Mouse (Mus musculus) bone marrow, adult 2 months (tissue): ENCODE measurements around the gene Rpap3. TPM values are rescaled to one million over a fixed set of nuclear protein-coding genes. Genes with fewer than 3 reads are reported as not detected.

Experiments
- H3K27ac ChIP-seq: fragments of 200-500 bp; 2 replicates; pipeline ENCODE4 v1.5.1; 2012; ENCODE audit warnings: low read depth, mild to moderate bottlenecking, control low read depth, inconsistent platforms, low read length; ENCODE audit not compliant: control insufficient read depth, poor library complexity, insufficient read depth
- H3K4me1 ChIP-seq: fragments of 200-500 bp; 2 replicates; pipeline ENCODE4 v1.6.1; 2011; ENCODE audit warnings: low read length; ENCODE audit not compliant: control insufficient read depth, insufficient read depth
- H3K4me3 ChIP-seq: fragments of 200-500 bp; replicated peaks from 2 replicates; pipeline ENCODE3; 2011; ENCODE audit warnings: mild to moderate bottlenecking, low read depth, low read length, control low read depth; ENCODE audit not compliant: control insufficient read depth
- CTCF ChIP-seq: fragments of 200-500 bp; IDR thresholded peaks from 2 replicates; pipeline ENCODE4 v1.5.1; 2011; ENCODE audit warnings: low read length, control low read depth; ENCODE audit not compliant: control insufficient read depth, insufficient read depth
- POLR2A ChIP-seq: fragments of 200-500 bp; IDR thresholded peaks from 2 replicates; pipeline ENCODE4 v1.6.1; 2011; ENCODE audit warnings: low read depth, mild to moderate bottlenecking, control low read depth, low read length, borderline replicate concordance; ENCODE audit not compliant: control insufficient read depth
- WGBS: fragments of 180-500 bp; shearing (Covaris S2); methylation state at CpG from one replicate; pipeline ENCODE4 v1.1.7; 2018; 5-methylcytosine and 5-hydroxymethylcytosine counted together
- polyA plus RNA-seq: library from polyadenylated mRNA; stranded (reverse); fragments of >200 nt; gene quantifications from 2 replicates; pipeline ENCODE4 v1.2.4, GENCODE M21; 2011; ENCODE audit warnings: low replicate concordance; ENCODE audit not compliant: missing spikeins, insufficient read depth, insufficient read length

Gene Rpap3
- polyA plus RNA-seq, 1 experiment, result 13.5 TPM

DNA sequence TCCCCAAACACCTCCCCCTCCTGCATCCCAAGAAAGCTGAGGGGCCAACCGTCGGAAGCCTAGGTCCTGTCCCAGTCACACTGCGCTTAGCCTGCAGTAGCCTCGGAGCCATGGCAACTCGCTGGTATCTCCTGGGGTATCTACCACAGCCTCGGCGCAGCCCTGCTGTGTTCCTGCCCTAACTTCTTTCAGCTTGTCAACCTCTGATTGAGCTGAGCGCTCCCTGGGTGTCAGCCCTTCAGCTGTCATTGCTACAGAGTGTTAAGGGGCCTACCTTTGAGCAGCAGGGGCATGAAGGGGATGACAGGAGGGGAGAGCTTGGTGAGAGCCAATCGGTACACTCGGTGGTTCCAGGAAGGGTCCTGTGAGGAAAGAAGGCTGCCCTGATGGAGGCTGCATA is 42.7 kb upstream of the Rpap3 start:
- TF ChIP-seq POLR2A (no peak), CTCF (no peak)
- Histone ChIP-seq H3K4me3 (no peak overlapping the region), H3K4me1 (peaks cover 11% of the 10 kb centered on the region), H3K27ac (no peak overlapping the region)
- 47% methylated on average over 10 of the region's 10 CpGs for WGBS

DNA sequence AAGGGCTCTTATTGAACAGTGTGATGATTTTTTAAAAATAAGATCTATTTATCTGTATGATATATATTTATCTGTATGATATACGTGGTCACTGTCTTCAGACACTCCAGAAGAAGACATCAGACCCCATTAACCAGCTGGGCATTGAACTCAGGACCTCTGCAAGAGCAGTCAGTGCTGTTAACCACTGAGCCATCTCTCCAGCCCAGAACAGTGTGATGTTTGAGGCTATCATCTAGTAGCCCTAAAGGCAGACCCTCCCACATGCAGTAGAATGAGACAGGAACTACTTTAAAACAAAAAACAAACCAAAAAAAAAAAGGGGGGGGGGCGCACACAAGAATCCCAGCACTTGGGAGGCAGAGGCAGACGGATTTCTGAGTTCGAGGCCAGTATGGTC is 41.9 kb upstream of the Rpap3 start:
- Histone ChIP-seq H3K27ac (no peak overlapping the region), H3K4me1 (peaks cover 13% of the 10 kb centered on the region), H3K4me3 (no peak overlapping the region)
- WGBS, result 85% methylated on average over 4 of the region's 4 CpGs
- TF ChIP-seq POLR2A (no peak), CTCF (no peak)

DNA sequence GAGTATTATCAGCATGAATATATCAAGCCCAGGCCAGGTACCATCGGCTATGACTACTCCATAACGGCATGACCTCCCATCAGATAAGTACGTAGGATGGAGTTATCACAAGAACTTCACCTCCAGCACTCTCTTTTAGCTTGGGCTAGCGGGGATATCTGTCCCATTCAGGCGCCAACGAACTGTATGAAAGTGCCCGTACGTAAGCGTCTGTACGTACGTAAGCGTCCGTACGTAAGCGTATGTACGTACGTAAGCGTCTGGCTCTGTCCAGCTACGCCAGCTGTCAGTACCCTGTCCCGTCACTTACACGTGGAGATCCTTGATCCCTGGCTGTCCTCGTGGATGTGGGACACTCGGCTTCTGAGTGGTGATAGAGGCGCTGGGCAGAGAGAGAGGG is 41.1 kb upstream of the Rpap3 start:
- H3K27ac ChIP-seq, result no peak overlapping the region
- TF ChIP-seq POLR2A, result no peak
- no peak for TF ChIP-seq CTCF
- WGBS, result 70% methylated on average over 24 of the region's 24 CpGs
- peaks cover 15% of the 10 kb centered on the region for H3K4me1 ChIP-seq
- no peak overlapping the region for H3K4me3 ChIP-seq

DNA sequence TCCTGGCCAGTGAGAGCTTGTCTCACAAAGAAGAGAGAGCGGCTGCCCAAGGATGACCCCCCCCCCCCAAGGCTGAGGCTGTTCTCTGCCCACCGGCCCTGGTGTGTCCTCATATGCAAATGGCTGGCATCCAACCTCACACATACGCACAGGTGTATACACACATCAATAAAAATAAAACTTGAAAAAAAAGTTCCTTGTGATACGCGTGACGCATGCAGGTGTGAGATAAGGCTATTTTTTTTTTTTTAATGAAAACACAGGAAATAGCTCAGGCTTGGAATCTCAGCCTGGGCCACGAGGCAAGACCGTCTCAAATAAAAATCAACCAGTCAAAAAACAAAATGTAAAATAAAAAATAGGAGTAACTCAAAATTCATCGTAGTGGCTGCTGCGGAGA is 40.7 kb upstream of the Rpap3 start:
- no peak for TF ChIP-seq CTCF
- no peak for TF ChIP-seq POLR2A
- Histone ChIP-seq H3K4me3 (no peak overlapping the region), H3K27ac (no peak overlapping the region), H3K4me1 (peaks cover 15% of the 10 kb centered on the region)
- 71% methylated on average over 10 of the region's 10 CpGs for WGBS

DNA sequence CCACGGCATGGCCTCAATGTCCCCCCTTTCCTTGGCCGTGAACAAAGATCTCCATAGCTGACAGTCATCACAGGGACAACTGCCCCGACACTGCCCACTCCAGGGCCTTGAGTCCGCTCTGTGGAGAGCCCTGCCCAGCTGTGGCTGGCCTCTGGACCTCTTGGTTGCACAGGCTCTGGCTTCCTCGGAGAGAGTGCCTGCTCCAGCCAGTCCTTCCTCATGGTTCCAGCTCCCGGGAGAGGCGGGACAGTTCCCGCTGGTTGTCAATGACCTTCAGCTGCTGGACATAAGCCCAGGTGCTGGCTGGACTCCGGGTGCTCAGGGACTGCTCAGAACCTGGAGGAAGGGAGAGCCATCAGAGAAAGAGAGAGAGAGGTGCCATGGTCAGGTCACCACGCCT is 39.7 kb upstream of the Rpap3 start:
- WGBS, result 60% methylated on average over 10 of the region's 10 CpGs
- no peak overlapping the region for H3K4me3 ChIP-seq
- TF ChIP-seq CTCF (no peak), POLR2A (no peak)
- peak overlapping the region; percentile 72 for H3K27ac ChIP-seq
- peaks cover 10% of the 10 kb centered on the region for H3K4me1 ChIP-seq

DNA sequence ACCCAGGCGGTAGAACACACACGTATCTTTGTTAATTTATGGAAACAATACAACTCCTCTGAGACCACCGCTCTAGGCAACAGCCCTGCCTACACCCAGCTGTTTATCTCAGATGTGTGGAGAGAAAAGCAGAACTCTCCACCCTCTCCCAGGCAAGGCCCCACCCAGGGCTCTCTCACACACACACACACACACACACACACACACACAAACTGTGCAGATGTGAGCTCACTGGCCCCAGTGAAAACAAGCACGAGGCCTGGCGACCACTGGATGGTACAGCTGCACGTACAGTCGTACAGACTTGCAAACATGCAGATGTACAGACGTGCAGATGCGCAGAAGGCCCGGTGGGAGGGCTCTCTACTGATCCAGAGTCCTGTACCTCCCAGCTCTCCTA is 39.3 kb upstream of the Rpap3 start:
- 16% methylated on average over 10 of the region's 10 CpGs for WGBS

DNA sequence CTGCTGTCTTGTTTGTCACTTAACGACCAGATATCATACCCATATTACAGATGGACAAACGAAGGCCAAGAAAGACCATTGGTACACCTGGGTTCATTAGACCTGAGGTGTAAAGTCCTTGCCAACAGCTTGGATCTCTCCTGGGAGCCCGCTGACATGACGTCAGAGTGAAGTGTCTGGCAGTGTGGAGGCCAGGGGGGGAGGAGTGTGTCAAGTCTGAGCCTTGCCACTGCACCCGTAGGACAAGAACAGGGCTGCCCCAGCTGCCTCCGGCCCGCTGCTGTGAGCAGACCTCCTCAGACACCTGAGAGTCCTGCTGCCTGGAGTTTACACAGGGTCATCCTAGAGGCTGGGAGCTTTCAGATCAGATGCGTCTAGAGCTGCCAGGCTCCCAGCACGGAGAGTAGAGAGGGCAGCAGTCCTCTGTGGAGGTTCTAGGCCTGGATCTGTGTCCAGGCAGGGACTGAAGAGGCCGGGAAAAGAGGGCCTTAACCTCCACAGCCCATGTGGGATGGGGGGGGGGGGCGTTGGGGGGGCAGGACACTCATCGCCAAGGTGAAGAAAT is 38.4 kb upstream of the Rpap3 start:
- Histone ChIP-seq H3K4me3 (no peak overlapping the region), H3K27ac (peak overlapping the region; percentile 57; the same call in 1 of the 2 replicates), H3K4me1 (peaks cover 6% of the 10 kb centered on the region)
- 66% methylated on average over 12 of the region's 12 CpGs for WGBS
- TF ChIP-seq CTCF (no peak), POLR2A (no peak)

More for the DNA sequence above, 39.3 kb upstream of the Rpap3 start:
- peak overlapping the region; percentile 72 for H3K27ac ChIP-seq
- peaks cover 6% of the 10 kb centered on the region for H3K4me1 ChIP-seq
- TF ChIP-seq POLR2A, result no peak
- no peak for TF ChIP-seq CTCF
- H3K4me3 ChIP-seq, result no peak overlapping the region

DNA sequence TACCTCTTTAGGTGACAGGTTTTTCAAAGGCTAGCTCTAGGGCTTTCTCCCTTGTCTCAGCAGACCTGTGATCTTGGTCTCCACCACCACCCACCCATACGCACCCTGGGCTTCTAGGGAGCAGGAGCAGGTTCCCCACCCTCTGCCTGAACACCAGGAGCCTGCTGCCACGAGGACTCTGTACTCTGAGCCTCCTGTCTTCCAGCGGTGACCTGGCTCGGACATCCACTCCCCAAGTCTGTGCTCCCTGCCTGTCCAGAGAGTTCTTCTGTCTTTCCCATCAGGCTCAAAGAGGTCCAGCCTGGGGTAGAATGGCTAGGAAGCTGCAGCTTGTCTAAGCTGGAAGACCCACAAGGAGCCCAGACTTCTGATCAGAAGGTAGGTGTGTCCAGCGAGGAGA is 37.6 kb upstream of the Rpap3 start:
- WGBS, result 80% methylated on average over 5 of the region's 5 CpGs
- Histone ChIP-seq H3K4me1 (peaks cover 6% of the 10 kb centered on the region), H3K27ac (0 out of 2 replicates have a peak overlapping the region, but pooled peaks have one; percentile 1), H3K4me3 (no peak overlapping the region)
- TF ChIP-seq POLR2A (no peak), CTCF (no peak)

DNA sequence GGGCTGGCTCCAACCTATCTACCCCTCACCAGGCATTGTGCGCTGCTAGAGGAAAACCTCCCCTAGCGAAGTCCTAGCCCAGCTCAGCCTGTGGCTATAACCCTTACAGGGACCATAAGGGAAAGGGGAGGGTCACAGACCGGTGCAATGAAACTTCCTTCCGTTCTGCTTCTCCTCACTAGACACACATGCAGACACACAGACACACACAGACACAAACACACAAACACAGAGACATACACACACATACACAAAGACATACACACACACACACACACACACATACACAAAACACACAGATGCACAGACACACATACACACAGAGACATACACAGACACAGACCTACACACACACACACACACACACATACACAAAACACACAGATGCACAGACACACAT is 37.0 kb upstream of the Rpap3 start:
- WGBS, result 10% methylated on average over 4 of the region's 4 CpGs
- H3K4me3 ChIP-seq, result no peak overlapping the region

More for the DNA sequence above, 37.0 kb upstream of the Rpap3 start:
- peak overlapping the region; percentile 49 for H3K27ac ChIP-seq
- peaks cover 6% of the 10 kb centered on the region for H3K4me1 ChIP-seq
- TF ChIP-seq CTCF (no peak), POLR2A (no peak)
